Mouse (Mus musculus) C2C12 (cell line): Measurements from ENCODE around the gene Myh7.

Source experiments
- CTCF ChIP-seq: IDR thresholded peaks from one replicate; pipeline ENCODE4 v1.5.1; 2011; ENCODE audit not compliant: control insufficient read depth, insufficient read depth, insufficient read length
- MAX ChIP-seq: IDR thresholded peaks from one replicate; pipeline ENCODE4 v1.6.1; 2011; ENCODE audit warnings: mild to moderate bottlenecking, control low read depth
- MYOG ChIP-seq: IDR thresholded peaks from one replicate; pipeline ENCODE4 v1.6.1; 2011; ENCODE audit not compliant: control insufficient read depth, insufficient read length; ENCODE audit errors: extremely low read depth
- USF1 ChIP-seq: IDR thresholded peaks from one replicate; pipeline ENCODE4 v1.6.1; 2011; ENCODE audit warnings: low read depth, mild to moderate bottlenecking, control low read depth, moderate library complexity

DNA sequence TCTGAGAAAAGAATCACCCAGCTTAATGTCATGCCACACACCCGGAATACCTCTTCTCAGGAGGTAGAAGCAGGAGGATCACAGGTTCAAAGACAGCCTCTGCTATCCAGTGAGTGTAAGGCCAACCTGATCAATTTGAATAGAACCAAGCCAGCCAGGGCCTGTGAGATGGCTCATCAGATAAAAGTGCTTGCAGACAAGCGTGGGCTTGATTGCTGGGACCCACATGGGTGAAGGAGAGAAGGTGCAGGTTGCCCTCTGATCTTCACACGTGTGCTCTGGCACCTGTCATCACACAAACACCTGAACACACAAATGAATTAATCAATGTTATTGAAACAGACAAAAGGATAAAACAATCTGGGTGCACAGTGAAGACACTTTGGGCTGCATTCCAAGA lies 12.1 kb upstream of the Myh7 start:
- TF ChIP-seq CTCF (no peak), MYOG (no peak), MAX (no peak), USF1 (no peak)
